9 mouse cellular contexts compared by ENCODE assay signal in the genomic region with DNA sequence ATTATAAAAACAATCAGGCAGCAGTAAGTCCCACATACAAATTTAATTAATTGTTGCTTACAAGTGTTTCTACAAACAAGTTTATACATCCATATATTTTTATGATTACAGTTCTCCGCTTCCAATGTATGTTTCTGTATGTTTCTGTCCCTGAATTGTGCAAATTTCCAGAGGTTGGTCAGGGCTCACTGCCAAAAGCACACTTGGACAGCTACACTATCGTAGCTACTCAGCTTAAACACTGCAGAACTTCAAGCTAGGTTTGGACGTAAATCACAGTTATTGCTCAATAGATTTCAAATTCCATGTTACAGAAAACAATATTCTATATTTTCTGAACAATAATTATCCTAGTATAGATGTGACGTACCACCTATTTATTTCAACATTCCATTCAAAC.
"Had no signal": no experiment of that assay in that cellular context is flagged by ENCODE, and none has a peak within 500 bp of the region (broad histone marks: within the 10 kb centered on the region; RNA-seq: fewer than 3 reads in every experiment).

No protein-coding gene starts in this region.

- H3K4me3 ChIP-seq: kidney, embryonic 15.5 days; limb, embryonic 15.5 days; liver, embryonic 12.5 days; midbrain, embryonic 12.5 days had no signal

- H3K9ac ChIP-seq: kidney, embryonic 15.5 days; limb, embryonic 15.5 days; liver, embryonic 12.5 days; midbrain, embryonic 12.5 days had no signal

- DNase-seq: kidney, postnatal 14 days; right cerebral cortex, postnatal 14 days had no signal

- H3K4me1 ChIP-seq: liver, embryonic 12.5 days had no signal

- H3K36me3 ChIP-seq: kidney, embryonic 15.5 days; limb, embryonic 15.5 days; liver, embryonic 12.5 days; midbrain, embryonic 12.5 days had no signal

- H3K4me2 ChIP-seq: kidney, embryonic 15.5 days; limb, embryonic 15.5 days; liver, embryonic 12.5 days; midbrain, embryonic 12.5 days had no signal

- H3K27ac ChIP-seq: liver, embryonic 12.5 days; midbrain, embryonic 12.5 days had no signal

- H3K27me3 ChIP-seq: kidney, embryonic 15.5 days; limb, embryonic 15.5 days; liver, embryonic 12.5 days; midbrain, embryonic 12.5 days had no signal

- H3K9me3 ChIP-seq: kidney, embryonic 15.5 days; limb, embryonic 15.5 days; liver, embryonic 12.5 days; midbrain, embryonic 12.5 days had no signal

- ATAC-seq: intestine, embryonic 16.5 days; liver, embryonic 12.5 days; lung, postnatal 0 days; midbrain, embryonic 16.5 days had no signal
